Mouse (Mus musculus) heart, postnatal 36 days (tissue): ENCODE measurements around the gene Gpc1. TPM values are rescaled to one million over a fixed set of nuclear protein-coding genes. Genes with fewer than 3 reads are reported as not detected.

Source experiments
- DNase-seq, 2 experiments: peaks; one replicate each; pipeline ENCODE4 v3.0.0; 2021 to 2022
- intact Hi-C: fragments of 180-260 bp; cut with DNase I; formaldehyde crosslinking; loops from one replicate; pipeline ENCODE4 v1.15.1; 2025
- total RNA-seq, 2 experiments: library from RNA; stranded (reverse); gene quantifications; 2 replicates each; pipeline ENCODE4 v1.2.3; 2021

Gpc1 gene
- total RNA-seq, 2 experiments from 2014 or later, result 425 to 453 TPM

DNA sequence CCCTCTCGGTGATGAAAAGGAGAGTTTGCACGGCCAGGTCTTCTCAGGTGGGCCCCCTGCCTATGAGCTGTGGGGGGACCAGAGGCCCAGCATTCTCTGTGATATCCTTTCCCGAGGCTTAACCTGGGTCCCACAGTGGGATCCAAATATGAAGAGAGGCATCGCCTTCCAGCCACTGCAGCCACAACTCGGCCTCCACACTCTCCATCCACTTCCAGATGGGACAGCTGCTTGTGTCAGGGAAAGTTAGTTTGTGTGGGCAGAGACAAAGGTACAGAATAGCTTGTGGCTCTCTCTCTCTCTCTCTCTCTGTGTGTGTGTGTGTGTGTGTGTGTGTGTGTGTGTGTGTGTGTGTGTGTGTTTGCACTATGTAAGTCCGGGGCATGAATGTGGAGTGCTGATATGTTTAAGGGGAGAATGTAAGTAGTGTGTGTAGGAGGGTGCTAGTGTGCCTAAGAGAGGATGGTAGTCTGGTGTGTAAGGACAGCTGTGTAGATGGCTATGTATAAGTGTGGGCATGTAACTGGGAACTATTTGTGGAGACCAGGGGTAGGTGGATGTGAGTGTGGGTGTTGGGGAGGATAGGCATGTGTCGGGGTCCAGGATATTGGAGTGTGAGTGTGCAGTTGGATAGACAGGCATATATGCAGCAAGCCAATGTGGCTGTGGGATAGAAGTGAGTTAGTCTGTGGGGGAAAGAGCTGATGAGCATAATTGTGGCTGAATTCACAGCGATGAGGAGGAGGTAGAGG lies 44.1 kb downstream of the Gpc1 start:
- no peak for DNase-seq
- intact Hi-C loops, result no loop called here

- intact Hi-C loops, result no loop called here
- no peak for DNase-seq
These were observed 46.1 kb downstream of the Gpc1 start for GRCm38 (mm10) chr1:92877431-92877978.

- no peak for DNase-seq
- intact Hi-C loops, result no loop called here
These were observed 46.8 kb downstream of the Gpc1 start for GRCm38 (mm10) chr1:92878066-92878741.

GRCm38 (mm10) chr1:92879266-92879665 lies 47.8 kb downstream of the Gpc1 start:
- DNase-seq, result no peak
- intact Hi-C loops, result no loop called here

GRCm38 (mm10) chr1:92880101-92880500 lies 48.7 kb downstream of the Gpc1 start:
- intact Hi-C loops, result no loop called here
- DNase-seq, result no peak

GRCm38 (mm10) chr1:92881982-92882381 lies 50.5 kb downstream of the Gpc1 start:
- DNase-seq, result no peak
- intact Hi-C loops, result no loop called here

GRCm38 (mm10) chr1:92888901-92889655 lies 57.6 kb downstream of the Gpc1 start:
- intact Hi-C loops, result no loop called here
- no peak for DNase-seq

GRCm38 (mm10) chr1:92892791-92893190 lies 61.3 kb downstream of the Gpc1 start:
- no peak for DNase-seq
- intact Hi-C loops, result loop anchor here (2.0 kb wide), 1 partner anchor 240 kb away; no protein-coding TSS in a partner anchor

GRCm38 (mm10) chr1:92893896-92894295 lies 62.5 kb downstream of the Gpc1 start:
- DNase-seq, result no peak
- intact Hi-C loops, result loop anchor here (2.0 kb wide), 2 partner anchors 199 to 241 kb away; no protein-coding TSS in a partner anchor

DNA sequence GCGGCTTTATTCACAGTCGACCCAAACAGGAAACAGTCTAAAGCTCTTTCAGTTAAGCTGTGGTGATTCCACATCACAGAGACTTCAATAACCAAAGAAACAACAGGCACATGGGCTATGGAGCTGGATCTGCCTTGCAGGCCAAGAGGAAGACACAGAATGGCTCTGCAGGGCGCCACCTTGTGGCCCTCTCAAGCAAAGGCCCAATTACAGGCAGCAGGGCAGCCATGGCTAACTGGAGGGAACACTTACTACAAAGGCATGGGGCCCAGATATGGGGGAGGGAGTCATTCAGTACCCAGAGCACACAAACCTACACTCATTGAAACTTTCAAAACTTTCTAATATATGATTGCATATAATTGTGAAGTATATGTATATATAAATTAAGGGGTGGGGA lies 63.6 kb downstream of the Gpc1 start:
- intact Hi-C loops, result loop anchor here (2.0 to 5.0 kb wide), 2 partner anchors 58 to 200 kb away; no protein-coding TSS in a partner anchor
- DNase-seq, result peak; percentile 55 to 64

DNA sequence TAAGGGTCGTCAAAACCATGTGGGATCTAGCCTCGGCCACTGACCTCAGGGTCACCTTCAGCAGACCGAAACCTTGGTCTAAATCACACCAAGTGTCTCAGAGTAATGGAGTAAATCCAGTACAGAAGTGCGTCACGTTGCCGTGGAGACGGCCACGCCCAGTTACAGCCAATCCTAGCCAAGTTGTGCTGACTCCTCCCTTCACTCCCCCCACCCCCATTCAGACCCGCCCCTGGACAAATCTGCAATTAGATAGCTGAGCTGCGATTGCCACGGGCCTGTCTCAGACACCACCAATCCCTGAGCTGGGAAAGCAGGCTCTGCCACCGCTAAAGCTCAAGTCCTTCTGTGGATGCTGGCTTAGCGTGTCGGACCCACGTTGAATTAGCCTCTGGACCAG lies 71.3 kb downstream of the Gpc1 start, which contains the start of gene Ankmy1:
Gene Ankmy1, minus strand, starts transcription at position 121 of the 400 bp plus-strand sequence.
- DNase-seq, result peak in 1 of 2 experiments; percentile 31

DNA sequence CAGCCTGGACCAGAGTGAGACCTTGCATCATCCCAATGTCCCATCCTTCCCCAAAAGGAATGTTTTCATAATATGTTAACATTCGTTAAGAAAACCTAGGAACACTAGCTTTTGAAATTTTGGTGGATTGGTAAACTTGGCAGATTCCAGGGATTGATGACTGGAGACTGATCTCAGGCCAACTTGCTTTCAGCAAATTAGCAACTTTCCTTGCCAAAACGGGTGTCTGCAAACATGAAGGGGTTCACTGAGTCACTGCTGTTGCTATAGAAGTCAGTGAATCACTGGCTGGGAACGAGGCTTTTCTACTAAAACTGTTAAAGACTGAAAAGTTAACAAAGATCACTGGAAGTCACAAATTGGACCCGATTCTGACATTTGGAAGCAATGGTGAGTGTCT lies 72.2 kb downstream of the Gpc1 start:
- intact Hi-C loops, result no loop called here
- no peak for DNase-seq

More for the DNA sequence above, 71.3 kb downstream of the Gpc1 start, which contains the start of gene Ankmy1:
- intact Hi-C loops, result no loop called here

- no peak for DNase-seq
- intact Hi-C loops, result no loop called here
These were observed 74.4 kb downstream of the Gpc1 start for GRCm38 (mm10) chr1:92905703-92906310.

DNA sequence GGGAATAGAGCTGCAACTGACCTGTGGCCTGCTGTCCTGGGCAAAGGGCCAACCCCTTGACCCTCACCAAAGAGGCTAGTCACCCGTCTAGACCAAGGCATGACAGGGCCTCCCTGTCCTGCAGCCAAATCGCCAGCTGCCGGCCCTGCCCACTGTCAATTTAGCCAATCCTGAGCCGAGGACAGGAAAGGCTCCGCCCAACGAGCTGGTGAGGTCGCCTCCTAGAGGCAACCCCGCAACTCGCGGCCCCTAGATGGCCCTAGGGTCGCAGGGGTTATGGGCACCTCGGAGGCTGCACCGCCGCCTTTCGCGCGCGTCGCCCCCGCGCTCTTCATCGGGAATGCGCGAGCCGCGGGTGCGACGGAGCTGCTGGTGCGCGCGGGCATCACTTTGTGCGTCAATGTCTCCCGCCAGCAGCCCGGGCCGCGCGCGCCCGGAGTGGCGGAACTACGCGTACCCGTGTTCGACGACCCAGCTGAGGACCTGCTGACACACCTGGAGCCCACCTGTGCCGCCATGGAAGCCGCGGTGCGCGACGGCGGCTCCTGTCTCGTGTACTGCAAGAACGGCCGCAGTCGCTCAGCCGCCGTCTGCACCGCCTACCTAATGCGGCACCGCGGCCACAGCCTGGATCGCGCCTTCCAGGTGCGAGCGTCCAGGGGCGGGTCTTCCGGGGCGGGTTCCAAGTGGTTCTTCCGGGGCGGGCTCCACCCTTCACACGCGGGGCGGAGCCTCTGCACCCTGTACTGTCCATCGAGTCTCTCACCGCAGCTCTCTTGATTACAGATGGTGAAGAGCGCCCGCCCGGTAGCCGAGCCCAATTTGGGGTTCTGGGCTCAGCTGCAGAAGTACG lies 75.6 kb downstream of the Gpc1 start, which contains the start of gene Dusp28:
Gene Dusp28, plus strand, starts transcription at position 203 of the 853 bp plus-strand sequence.
- intact Hi-C loops, result no loop called here
- DNase-seq, result peak; percentile 84 to 87

GRCm38 (mm10) chr1:92907632-92908360 lies 76.4 kb downstream of the Gpc1 start:
- DNase-seq, result no peak
- intact Hi-C loops, result no loop called here

GRCm38 (mm10) chr1:92908664-92909063 lies 77.2 kb downstream of the Gpc1 start:
- no peak for DNase-seq
- intact Hi-C loops, result no loop called here

DNA sequence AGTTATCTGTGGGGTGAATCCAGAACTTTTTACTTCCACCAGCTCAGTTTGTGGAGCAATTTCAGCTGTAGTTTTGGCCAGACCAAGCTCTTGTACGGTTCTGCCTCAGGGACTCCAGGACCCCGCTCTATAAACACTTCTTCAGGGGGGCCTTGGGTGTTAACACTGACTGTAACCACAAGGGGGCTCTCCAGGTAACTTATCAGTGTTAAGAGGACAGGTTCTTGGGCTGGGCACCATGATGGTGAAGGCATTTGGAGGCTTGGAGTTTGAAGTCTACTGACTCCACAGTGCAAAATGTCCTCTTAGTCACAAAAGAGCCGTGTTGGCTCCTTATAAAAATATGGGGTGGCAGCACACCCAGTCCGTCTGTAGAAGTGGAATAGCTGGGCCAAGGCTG lies 77.6 kb downstream of the Gpc1 start:
- intact Hi-C loops, result no loop called here
- DNase-seq, result no peak
